Comparison of ENCODE assay signal across 7 mouse cellular contexts in the genomic region with DNA sequence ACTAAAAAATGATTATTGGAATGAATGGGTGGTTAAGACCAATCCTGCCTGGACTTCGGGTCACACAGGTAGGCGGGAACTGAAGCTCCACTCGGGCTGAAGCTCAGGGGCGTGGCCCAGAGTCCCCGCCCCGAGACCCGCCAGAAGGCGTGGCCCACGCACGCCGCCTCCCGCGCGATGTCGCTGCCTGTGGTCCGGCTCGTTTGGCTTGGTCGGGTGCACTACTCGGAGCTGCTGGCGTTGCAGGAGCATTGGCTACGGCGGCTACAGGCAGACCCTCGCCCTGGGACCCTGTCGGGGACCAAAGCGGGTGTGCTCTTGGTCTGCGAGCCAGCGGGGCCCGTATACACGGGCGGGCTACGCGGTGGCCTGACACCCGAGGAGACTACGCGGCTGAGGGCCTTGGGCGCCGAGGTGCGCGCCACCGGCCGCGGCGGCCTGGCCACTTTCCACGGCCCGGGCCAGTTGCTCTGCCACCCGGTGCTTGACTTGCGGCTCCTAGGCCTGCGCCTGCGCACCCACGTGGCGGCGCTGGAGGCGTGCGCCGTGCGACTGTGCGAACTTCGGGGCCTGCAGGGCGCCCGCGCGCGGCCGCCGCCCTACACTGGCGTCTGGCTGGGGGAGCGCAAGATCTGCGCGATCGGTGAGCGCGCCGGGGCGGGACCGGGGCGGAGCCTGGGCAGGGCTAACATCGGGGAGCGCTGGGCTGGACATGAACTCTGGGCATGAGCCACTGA. TPM values are rescaled to one million over a fixed set of nuclear protein-coding genes. Genes with fewer than 3 reads are reported as not detected.
A peak's percentile ranks its signal among the peaks of the same experiment; 100 is the strongest.
DNase-seq lines count a peak whose midpoint lies in the region; ATAC-seq lines count a peak whose summit lies in the region.

Gene Lipt2 (plus strand): TSS at position 173 of the 737 bp plus-strand sequence.

- intact Hi-C loops in left cerebral cortex, postnatal 36 days (cut with DNase I) = loop anchor here (1.0 kb wide), 1 partner anchor 38 kb away; the partner anchor contains the start of gene Pold3

- DNase-seq in adrenal gland, adult 2 months = peak; percentile 99
- DNase-seq in embryo, embryonic 11.5 days (ENCODE audit: low read depth, low spot score) = peak; percentile 87
- DNase-seq in gastrocnemius, postnatal 4 days (ENCODE audit: low spot score in 2 of 2) = peak; percentile 88 to 95
- peak; percentile 90 to 95 for DNase-seq in left cerebral cortex, postnatal 36 days (ENCODE audit: low spot score in 2 of 2)
- DNase-seq in midbrain, embryonic 11.5 days (ENCODE audit: low spot score, missing footprints) = peak; percentile 98
- DNase-seq in skeletal muscle tissue, adult 2 months (ENCODE audit: low read depth, low spot score) = peak; percentile 93

- H3K4me3 ChIP-seq in intestine, embryonic 16.5 days (ENCODE audit: low read length) = peak within 1 kb of the TSS; percentile 84
- H3K4me3 ChIP-seq in midbrain, embryonic 11.5 days (ENCODE audit: low read depth, low read length) = peak within 1 kb of the TSS; percentile 74

- under 1% methylated on average over 77 of the region's 78 CpGs for WGBS in intestine, embryonic 16.5 days
- WGBS in midbrain, embryonic 11.5 days = 0% methylated on average over 73 of the region's 78 CpGs

- H3K27ac ChIP-seq in intestine, embryonic 16.5 days (ENCODE audit: low read length) = peak within 1 kb of the TSS; percentile 98
- H3K27ac ChIP-seq in midbrain, embryonic 11.5 days (ENCODE audit: low read depth, low read length) = peak within 1 kb of the TSS; percentile 89

- H3K9me3 ChIP-seq in intestine, embryonic 16.5 days (ENCODE audit: control insufficient read depth, low read length) = no peaks in the 10 kb centered on the region
- H3K9me3 ChIP-seq in midbrain, embryonic 11.5 days (ENCODE audit: control insufficient read depth, low read length) = no peaks in the 10 kb centered on the region

- no peaks in the 10 kb centered on the region for H3K36me3 ChIP-seq in intestine, embryonic 16.5 days (ENCODE audit: control insufficient read depth, insufficient read depth, low read length)
- no peaks in the 10 kb centered on the region for H3K36me3 ChIP-seq in midbrain, embryonic 11.5 days (ENCODE audit: control insufficient read depth, insufficient read depth, low read length)

- H3K27me3 ChIP-seq in intestine, embryonic 16.5 days (replicated peaks; ENCODE audit: control insufficient read depth, insufficient read depth, low read length) = no peaks in the 10 kb centered on the region
- no peaks in the 10 kb centered on the region for H3K27me3 ChIP-seq in midbrain, embryonic 11.5 days (ENCODE audit: control insufficient read depth, insufficient read depth, low read length)

- peaks cover 4% of the 10 kb centered on the region; the same call in 1 of the 2 replicates for H3K4me1 ChIP-seq in intestine, embryonic 16.5 days (ENCODE audit: control insufficient read depth, insufficient read depth, low read length)
- H3K4me1 ChIP-seq in midbrain, embryonic 11.5 days (ENCODE audit: control insufficient read depth, insufficient read depth, low read length) = peaks cover 4% of the 10 kb centered on the region; the same call in 1 of the 2 replicates

- H3K9ac ChIP-seq in intestine, embryonic 16.5 days (ENCODE audit: low read depth, low read length) = peak within 1 kb of the TSS; percentile 97
- peak within 1 kb of the TSS; percentile 82 for H3K9ac ChIP-seq in midbrain, embryonic 11.5 days (ENCODE audit: low read length)

- peak within 1 kb of the TSS; percentile 86 for H3K4me2 ChIP-seq in intestine, embryonic 16.5 days (ENCODE audit: low read depth, low read length)
- H3K4me2 ChIP-seq in midbrain, embryonic 11.5 days = peak within 1 kb of the TSS; percentile 95

- ATAC-seq in intestine, embryonic 16.5 days = peak; percentile 97
- peak; percentile 97 for ATAC-seq in midbrain, embryonic 11.5 days (ENCODE audit: low FRiP score)

RNA-seq across cellular contexts. Expression of gene Lipt2, which starts in this region (rescaled TPM):
- 1 to 10 TPM; 3.0 to 6.0 TPM for total RNA-seq in adrenal gland, adult 2 months (2021)
- polyA plus RNA-seq in adrenal gland, adult 2 months (2012; rRNA removed) = 12.9 and 15.5 TPM in 2 replicates
- total RNA-seq in gastrocnemius, postnatal 4 days (2021) = 1 to 10 TPM; 7.7 to 8.1 TPM
- polyA plus RNA-seq in intestine, embryonic 16.5 days (2015; fragmentation: Nextera tagmentation; extraction: Ambion mirVana) = 15.6 and 16.4 TPM in 2 replicates
- total RNA-seq in left cerebral cortex, postnatal 36 days (2021) = 1 to 10 TPM; 4.2 to 5.8 TPM
- polyA plus RNA-seq in midbrain, embryonic 11.5 days (2014; fragmentation: Nextera tagmentation; extraction: Ambion mirVana) = 16.7 and 18.7 TPM in 2 replicates

Comparison
In these comparisons a context has a peak if more than half of its experiments do, and no peak if none do; other contexts are left out.
1. Peak in every context shown above with its lines: DNase-seq, ATAC-seq, H3K4me3 ChIP-seq and H3K27ac ChIP-seq.